Mouse (Mus musculus): Measurements from ENCODE around the gene Baiap2.
A peak's percentile ranks its signal among the peaks of the same experiment; 100 is the strongest.

Gene Baiap2

GRCm38 (mm10) chr11:120014758-120015157 is 72.2 kb downstream of the Baiap2 start:
- no peak for DNase-seq

- DNase-seq, result no peak
These were observed 74.4 kb downstream of the Baiap2 start for GRCm38 (mm10) chr11:120017011-120017410.

GRCm38 (mm10) chr11:120019542-120020440 is 77.2 kb downstream of the Baiap2 start:
- DNase-seq, result peak; percentile 72

DNA sequence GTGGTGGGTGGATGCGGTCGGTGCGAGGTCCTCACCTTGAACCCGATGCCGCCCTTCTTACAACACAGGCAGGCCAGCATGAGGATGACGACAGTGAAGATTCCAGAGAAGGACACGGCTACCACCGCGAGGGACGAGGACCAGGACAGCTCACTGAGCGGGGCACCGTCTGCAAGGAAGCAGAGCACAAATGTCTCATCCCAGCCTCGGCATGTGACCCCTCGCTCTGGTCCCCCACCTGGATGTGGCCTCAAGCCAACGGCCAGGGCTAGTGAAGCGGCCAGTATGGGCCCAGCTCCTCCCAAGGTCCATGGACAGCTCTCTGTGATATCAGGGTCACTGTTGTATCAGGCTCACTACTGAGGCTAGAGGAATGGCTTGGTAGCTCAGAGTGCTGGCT is 78.8 kb downstream of the Baiap2 start:
- peak; percentile 73 for DNase-seq

DNA sequence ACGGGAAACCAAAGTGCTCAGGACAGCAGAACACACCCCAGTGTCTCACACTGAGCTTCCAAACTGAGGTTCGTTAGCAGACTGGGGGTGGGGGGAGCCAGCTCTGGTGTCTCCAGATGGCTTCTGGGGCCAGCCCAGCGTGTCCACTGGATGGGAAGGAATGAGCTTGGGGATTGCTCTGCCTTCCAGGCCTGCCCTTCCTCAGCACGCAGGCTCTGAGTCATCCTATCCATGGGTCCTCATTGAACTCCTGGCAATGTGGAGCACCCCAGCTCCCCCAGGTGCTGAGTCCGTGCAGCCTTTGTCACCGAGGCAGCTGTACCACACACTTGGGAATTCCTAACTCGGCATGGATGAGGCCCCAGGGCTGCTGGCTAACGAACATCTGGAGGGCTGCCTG is 79.7 kb downstream of the Baiap2 start:
- peak; percentile 79 for DNase-seq

DNA sequence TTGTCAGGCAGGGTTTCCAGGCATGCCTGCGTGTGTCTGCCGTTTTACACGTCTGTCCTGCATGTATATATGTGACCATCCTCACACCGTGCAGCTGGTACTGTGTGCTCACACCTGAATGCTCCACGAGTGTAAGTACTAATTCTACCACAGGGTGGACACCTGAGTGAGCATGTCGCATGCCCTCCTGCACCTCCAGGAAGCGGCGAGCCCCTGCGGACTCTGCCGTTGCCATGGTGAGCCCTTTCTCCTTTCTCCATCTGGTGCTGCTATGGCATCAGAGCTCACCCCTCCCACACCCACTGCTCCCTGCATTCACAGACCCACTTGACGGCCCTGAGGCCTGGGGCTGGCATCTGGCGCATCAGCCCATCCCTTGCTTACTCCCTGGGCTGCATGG is 80.3 kb downstream of the Baiap2 start:
- DNase-seq, result peak; percentile 86

- DNase-seq, result no peak
These were observed 84.4 kb downstream of the Baiap2 start for GRCm38 (mm10) chr11:120026941-120027340.

DNA sequence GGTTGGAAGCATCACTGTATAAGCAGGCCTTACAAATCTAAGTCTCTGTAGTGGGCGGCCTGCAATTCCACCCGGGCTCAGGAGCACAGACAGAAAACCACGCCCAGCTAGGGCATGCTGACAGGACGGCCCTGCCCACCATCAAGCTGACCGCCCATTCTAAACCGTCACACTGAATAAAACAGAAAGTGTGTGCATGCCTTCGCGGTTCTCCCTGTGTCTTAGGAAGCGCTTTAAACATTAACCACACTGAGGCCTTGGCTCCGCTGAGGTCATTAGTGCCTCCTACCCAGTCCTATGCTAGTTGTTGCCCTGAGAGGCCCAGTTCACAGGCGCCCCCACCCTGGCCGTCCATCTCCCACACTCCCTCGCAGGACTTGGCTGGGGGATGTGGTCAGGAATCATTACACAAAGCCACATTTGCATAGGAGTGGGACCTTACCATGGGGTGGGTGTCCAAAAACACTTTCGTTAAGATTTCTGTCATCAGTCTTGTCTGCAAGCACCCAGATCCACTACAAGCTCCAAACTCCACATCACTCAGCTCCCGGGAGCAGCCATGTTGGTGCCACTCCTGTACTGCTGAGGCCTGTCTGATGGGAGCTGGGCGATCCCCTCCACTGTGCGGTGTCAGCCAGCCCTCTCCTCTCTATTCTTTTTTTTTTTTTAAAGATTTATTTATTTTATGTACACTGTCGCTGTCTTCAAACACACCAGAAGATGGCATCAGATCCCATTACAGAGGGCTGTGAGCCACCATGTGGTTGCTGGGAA is 85.9 kb downstream of the Baiap2 start:
- DNase-seq, result no peak

- DNase-seq, result peak; percentile 75
These were observed 87.0 kb downstream of the Baiap2 start for GRCm38 (mm10) chr11:120029431-120030144.

GRCm38 (mm10) chr11:120030145-120030901 is 87.8 kb downstream of the Baiap2 start:
- DNase-seq, result peak; percentile 84

- DNase-seq, result no peak
These were observed 89.5 kb downstream of the Baiap2 start for GRCm38 (mm10) chr11:120032052-120032451.

DNA sequence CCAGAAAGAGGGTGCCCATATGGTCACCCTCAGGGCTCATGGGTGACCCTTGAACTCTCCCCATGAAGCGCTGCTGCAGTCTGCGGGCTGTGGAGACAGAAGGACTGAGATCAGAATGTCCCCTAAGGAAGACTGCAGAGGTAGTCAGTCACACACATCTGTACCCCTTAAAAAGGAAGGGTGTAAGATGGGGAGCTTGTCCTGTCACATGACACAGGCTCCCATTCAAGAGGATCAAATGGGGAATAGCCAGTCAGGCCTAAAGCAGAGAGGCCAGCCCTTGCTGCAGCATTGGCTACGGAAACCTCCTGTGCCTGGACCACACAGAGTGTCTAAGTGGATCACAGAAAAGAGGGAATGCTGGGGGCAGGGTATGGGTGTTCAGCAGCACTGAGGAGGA is 90.9 kb downstream of the Baiap2 start:
- DNase-seq, result no peak

DNA sequence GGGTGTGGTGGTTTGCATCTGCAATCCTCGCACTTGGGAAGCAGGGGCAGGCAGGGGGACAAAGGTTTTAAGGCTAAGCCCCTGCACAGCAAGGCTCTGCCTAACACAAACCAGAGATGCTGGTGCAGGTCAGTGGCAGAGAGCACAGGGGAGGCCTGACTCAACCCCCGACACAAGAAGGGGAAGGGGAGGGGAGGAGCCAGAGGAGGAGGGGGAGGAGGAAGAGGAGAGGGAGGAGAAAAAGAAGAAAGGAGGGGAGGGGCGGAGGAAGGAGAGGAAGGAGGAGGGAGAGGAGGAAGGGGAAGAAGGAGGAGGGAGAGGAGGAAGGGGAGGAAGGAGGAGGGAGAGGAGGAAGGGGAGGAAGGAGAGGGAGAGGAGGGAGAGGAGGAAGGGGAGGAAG is 91.7 kb downstream of the Baiap2 start:
- DNase-seq, result no peak

DNA sequence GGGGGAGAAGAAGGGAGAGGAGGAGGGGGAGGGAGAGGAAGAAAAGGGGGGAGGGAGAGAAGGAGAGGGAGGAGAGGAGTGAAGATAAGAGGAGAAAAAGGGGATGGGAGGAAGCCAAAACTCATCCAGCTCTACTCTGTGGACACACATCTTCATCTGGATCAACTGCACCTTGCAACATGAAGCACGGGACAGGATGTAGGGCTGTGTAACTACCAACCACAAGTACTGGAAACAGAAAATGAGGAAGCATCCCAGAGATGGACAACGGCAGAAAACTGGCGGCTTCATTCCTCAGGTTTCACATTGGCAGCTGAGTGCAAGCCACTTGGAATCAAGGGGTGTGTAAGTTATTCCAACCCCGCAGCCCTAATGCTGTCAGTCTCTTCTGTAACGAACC is 92.2 kb downstream of the Baiap2 start:
- DNase-seq, result no peak

DNA sequence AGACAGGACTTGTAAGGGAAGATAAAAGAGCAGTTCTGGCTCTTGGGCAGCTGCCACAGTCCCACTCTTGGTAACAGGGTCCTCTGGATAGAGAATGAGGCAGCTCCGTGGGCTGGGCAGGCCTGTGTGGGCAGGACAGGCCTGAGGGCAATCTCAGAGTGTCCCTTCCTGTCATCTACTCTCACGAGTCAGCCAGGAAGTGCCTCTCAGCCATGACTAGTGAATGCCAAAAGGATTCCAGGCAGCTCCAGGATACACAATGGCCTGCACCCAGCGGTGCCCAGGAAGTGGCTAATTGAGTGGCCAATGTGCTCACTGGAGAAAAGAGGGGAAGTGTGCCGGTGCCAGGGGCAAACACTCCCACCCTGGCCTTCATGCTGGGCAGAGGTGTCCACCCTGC is 97.0 kb downstream of the Baiap2 start:
- peak; percentile 59 for DNase-seq

- peak; percentile 71 for DNase-seq
These were observed 97.9 kb downstream of the Baiap2 start for GRCm38 (mm10) chr11:120040440-120040839.

DNA sequence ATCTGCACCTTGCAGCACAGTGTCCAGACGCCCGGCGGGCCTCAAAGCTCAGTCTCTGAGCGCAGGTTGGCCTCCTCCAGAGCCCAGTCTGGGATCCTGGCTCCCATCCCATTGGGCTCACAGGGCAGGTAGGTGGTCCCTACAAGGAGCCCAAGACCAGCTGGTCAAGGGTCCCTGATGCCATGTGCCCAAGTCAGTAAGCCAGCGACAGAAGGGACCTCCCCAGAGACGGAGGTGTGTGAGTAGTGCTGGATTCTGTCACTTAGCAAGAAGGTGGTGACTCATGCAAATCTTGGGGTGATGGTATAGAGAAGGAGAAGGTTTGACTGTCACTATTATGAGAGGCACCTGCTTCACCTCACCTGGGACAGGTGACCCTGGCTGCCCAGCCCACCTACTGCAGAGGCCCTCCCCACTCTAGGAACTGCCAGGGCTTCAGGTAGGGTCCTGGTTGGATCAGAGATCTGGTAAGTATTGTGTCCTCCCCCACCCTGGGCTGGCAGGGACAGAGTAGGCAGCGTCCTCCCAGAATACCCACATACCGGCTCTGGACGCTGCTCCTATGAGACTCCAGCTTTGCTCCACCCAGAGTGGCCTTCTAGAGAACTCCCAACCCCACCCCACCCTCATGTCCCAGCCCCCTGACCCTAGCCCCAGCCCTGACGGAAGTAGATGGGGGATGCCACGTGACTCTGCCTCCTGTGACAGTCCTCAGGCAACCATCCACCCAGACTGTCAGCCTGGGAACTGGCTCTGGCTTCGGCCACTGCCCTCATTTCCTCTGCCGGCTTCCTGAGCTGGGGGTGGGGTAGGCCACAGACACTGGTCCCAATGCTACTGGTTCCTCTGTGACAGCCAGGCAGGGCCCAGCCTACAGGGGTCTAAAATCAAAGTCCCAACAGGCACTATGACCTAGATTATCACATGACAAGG is 98.9 kb downstream of the Baiap2 start:
- DNase-seq, result peak; percentile 82

GRCm38 (mm10) chr11:120042141-120042838 is 99.7 kb downstream of the Baiap2 start:
- peak; percentile 67 for DNase-seq

- DNase-seq, result peak; percentile 74
These were observed 102.8 kb downstream of the Baiap2 start for GRCm38 (mm10) chr11:120045341-120045740.

DNA sequence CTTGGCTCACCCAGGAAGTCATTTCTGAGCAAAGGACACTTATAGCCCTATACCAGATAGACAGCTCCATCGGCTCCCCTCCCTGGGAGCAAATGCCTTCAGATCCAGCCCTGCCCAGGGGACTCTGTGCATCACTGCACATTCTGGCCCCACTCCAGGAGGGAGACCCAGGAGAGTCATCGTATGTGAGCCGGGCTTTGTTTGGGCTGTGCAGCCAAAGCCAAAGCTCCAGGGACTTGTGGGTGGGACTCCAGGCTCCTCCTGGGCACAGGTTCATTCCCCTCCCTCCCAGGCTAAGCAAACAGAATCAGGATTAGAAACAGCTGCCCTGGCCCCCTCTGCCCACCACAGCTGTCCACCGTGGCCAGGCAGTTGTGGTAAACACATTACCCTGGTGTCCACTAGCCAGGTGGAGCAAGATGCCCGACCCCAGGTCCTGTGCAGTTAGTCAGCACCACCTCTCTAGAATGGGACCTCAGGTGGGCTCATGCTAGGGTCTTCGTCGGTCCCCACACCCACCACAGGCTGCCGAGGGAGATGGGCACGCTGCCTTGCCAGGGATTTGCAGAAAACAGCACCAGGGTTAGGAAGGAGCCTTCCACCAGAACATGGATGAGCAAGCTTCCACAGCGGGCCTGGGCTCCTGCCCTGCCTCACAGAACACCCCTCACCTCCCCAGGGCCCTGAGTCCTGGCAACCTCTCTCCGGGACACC is 103.4 kb downstream of the Baiap2 start:
- DNase-seq, result peak; percentile 81
